Mouse (Mus musculus) retina, embryonic 14.5 days (tissue): ENCODE results near the gene Serpina6.

ENCODE experiments used
- DNase-seq: peaks from one replicate; pipeline ENCODE4 v3.0.0-alpha.2; 2015; ENCODE audit warnings: low spot score

Serpina6 gene

GRCm38 (mm10) chr12:103655123-103656044 is 1.6 kb downstream of the Serpina6 start:
- DNase-seq, result no peak

DNA sequence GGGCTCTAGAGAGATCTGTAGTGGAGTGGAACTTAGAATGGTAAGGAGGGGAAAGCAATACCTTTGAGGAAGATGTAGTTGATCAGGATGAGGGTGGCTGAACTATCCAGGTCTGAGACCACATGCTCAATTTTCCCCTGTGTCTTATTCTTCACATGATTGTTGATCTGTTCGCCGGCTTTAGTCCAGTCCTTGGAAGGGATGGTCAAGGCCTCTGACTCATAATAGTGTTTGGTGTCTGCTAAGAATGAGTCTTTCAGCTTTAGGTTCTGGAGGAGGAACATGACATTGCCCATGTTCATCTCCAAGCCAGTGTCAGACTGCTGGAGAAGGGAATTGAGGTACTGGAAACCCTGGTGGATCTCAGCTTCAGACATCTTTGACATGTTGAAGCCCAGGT is 3.2 kb downstream of the Serpina6 start:
- DNase-seq, result no peak

DNA sequence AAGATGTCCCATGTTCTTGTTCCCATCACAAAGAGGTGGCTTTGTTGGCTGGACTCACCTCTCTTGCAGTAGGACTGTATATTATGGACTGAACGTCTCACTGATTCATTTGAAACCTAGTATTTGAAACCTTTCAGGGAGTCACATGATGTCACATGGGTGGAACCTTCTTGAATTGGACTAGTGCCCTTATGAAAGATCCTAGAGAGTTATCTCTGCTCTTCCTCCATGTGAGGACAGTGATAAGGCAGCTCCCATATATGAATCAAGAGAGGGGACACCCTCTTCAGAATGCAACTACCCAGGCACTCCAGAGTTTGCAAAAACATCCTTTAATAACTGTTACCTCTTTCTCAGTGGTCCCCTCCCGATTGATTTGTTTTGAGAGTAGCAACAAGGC is 10.7 kb downstream of the Serpina6 start:
- no peak for DNase-seq

GRCm38 (mm10) chr12:103644601-103645000 is 12.4 kb downstream of the Serpina6 start:
- DNase-seq, result no peak

DNA sequence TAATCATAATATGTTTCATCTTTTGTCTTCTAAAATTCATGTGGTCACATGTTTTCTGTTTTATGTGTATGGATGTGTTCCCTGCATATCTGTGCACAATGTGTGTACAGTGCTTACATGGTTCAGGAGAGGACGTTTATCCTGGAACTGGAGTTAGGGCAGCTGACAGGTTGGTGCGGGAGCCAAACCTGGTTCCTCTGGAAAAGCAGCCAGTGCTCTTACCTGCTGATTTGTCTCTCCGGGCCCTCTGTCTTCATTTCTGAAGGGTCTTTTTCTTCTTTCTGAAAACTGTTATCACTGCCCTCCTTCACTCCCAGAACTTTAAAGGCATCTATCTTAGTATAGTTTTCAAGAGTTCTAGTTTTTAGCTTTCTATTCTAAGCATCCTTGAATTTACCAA is 13.2 kb downstream of the Serpina6 start:
- DNase-seq, result no peak

- peak; percentile 86 for DNase-seq
Measured at GRCm38 (mm10) chr12:103643336-103643735, 13.7 kb downstream of the Serpina6 start.

GRCm38 (mm10) chr12:103635846-103636245 is 21.2 kb downstream of the Serpina6 start:
- no peak for DNase-seq

- DNase-seq, result no peak
Measured at GRCm38 (mm10) chr12:103634430-103634829, 22.6 kb downstream of the Serpina6 start.

GRCm38 (mm10) chr12:103631203-103631612 is 25.8 kb downstream of the Serpina6 start, which contains the start of gene Serpina10:
Gene Serpina10 (minus strand): TSS chr12:103631444.
- DNase-seq, result no peak

DNA sequence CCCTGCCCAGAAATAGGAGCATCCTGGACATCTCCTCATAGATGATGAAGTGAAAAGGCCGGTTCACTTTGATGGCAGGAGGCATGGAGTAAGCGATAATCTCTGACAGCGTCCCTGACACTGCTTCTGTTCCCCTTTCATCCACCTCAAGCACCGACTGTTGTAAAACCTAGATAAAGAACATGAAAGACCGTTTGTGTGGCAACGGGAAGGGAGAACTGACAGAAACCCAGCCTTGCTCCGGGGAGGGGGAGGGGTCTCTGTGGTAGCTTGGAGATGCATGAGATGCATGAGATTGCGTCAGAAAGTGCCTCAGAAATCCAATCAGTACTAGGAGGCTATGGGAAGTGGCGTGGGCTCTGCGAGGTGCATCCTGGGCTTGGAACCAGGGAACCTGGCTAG is 40.2 kb downstream of the Serpina6 start:
- no peak for DNase-seq

DNA sequence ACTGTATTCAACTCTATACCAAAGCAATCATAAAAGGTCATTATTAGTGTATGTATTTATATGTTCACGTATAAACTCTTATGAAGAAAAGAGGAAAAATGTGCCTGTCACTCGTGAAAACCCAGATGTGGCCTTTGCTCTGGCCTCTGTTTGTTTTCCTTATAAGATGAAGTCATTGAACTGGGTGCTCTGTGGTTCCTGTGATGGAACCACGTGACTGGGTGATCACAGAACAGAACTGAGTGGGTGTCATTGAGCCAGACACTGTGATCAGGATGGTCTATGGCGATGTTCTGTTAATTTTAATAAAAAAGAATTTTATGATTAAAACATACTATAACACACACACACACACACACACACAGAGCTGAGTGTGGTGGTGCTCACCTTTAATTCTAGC is 41.3 kb downstream of the Serpina6 start:
- no peak for DNase-seq

- DNase-seq, result no peak
Measured at GRCm38 (mm10) chr12:103615141-103615540, 41.9 kb downstream of the Serpina6 start.

DNA sequence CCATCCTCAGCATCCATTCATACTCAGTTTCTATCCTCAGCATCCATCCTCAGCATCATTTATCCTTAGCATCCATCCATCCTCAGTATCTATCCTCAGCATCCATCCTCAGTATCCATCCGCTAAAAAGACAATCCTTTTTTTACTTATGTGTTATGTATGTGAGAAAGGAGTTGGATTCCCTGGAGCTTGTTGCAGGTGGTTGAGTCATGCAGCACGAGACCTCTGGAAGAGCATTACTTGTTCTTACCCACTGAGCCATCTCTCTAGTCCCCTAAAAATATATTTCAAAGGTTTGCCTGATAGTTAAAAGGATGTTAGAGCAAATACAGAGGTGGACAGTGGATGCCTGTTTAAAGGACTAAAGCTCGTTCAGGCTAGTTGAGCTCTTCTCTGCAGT is 55.2 kb downstream of the Serpina6 start:
- DNase-seq, result no peak

- no peak for DNase-seq
Measured at GRCm38 (mm10) chr12:103600364-103600763, 56.6 kb downstream of the Serpina6 start.

DNA sequence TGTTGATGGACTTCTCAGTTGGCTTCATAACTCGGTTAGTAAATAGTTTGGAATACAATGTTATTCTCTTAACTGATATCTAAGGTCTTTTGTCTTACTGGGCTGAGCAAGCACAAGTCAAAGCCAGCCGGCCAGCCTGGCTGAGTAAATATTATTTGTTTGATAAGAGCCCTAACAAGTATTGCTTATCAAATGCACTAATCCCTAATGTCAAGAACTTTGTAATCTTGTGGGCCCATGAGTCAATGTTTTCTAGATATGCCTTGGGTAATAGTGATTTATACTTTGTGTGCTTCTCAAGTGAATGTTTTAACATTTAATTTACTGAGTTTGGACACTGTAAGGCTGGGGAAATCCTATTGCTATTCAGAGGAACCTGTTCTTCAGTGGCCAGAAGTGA is 58.6 kb downstream of the Serpina6 start:
- DNase-seq, result no peak
